Mouse (Mus musculus) intestine, embryonic 14.5 days (tissue): Measurements from ENCODE around the gene Rab6a. TPM values are rescaled to one million over a fixed set of nuclear protein-coding genes. Genes with fewer than 3 reads are reported as not detected.
"Not testable (repeated sequence)": the region's sequence is repeated elsewhere in the genome, so short reads cannot be mapped to it uniquely, and the experiment has no call there.

ENCODE experiments used
- ATAC-seq: fragments of 200-750 bp; cut with Nextera tagmentation; replicated peaks from 2 replicates; pipeline ENCODE4 v1.8.0; 2017; ENCODE audit warnings: low read depth, moderate number of reproducible peaks, moderate TSS enrichment, moderate library complexity; ENCODE audit not compliant: low FRiP score, low TSS enrichment
- DNase-seq: peaks from one replicate; pipeline ENCODE4 v3.0.0-alpha.2; 2018; ENCODE audit warnings: low spot score
- H3K27ac ChIP-seq: fragments of 300-500 bp; sonication (generic); 2 replicates; pipeline ENCODE4 v1.5.1; 2014; ENCODE audit warnings: low read depth, mild to moderate bottlenecking, control low read depth
- H3K27me3 ChIP-seq: fragments of 300-500 bp; sonication (generic); replicated peaks from 2 replicates; pipeline ENCODE4 v1.6.1; 2014; ENCODE audit warnings: low read length, control low read depth; ENCODE audit not compliant: control insufficient read depth, insufficient read depth
- H3K36me3 ChIP-seq: fragments of 300-500 bp; sonication (generic); 2 replicates; pipeline ENCODE4 v1.6.1; 2014; ENCODE audit warnings: low read length, control low read depth; ENCODE audit not compliant: control insufficient read depth, insufficient read depth
- H3K4me1 ChIP-seq: fragments of 300-500 bp; sonication (generic); replicated peaks from 2 replicates; pipeline ENCODE4 v1.6.1; 2014; ENCODE audit warnings: low read length, control low read depth, mixed read lengths; ENCODE audit not compliant: control insufficient read depth, insufficient read depth
- H3K4me2 ChIP-seq: fragments of 300-500 bp; sonication (generic); 2 replicates; pipeline ENCODE4 v1.6.1; 2014; ENCODE audit warnings: low read length
- H3K4me3 ChIP-seq: fragments of 300-500 bp; sonication (generic); 2 replicates; pipeline ENCODE4 v1.5.1; 2014; ENCODE audit warnings: low read depth, low read length, control low read depth, mixed read lengths
- H3K9ac ChIP-seq: fragments of 300-500 bp; sonication (generic); 2 replicates; pipeline ENCODE4 v1.6.1; 2014; ENCODE audit warnings: mild to moderate bottlenecking, low read length
- H3K9me3 ChIP-seq: fragments of 300-500 bp; sonication (generic); 2 replicates; pipeline ENCODE4 v1.6.1; 2016; ENCODE audit warnings: low read length, control low read depth; ENCODE audit not compliant: control insufficient read depth
- WGBS: fragments of 180-500 bp; shearing (Covaris S2); extraction: QIAGEN DNeasy Blood & Tissue Kit; methylation state at CpG from one replicate; pipeline ENCODE4 v1.1.7; 2014; 5-methylcytosine and 5-hydroxymethylcytosine counted together
- polyA plus RNA-seq: library from polyadenylated mRNA; unstranded; fragments of >200 nt; fragmentation: Nextera tagmentation; extraction: Ambion mirVana; gene quantifications from 2 replicates; pipeline ENCODE4 v1.2.1, GENCODE M21; 2014

The Rab6a gene
- 118 and 121 TPM in 2 replicates for polyA plus RNA-seq

GRCm38 (mm10) chr7:100607214-100608129 lies at the start of gene Rab6a:
Rab6a (plus strand) TSS chr7:100607410.
- Histone ChIP-seq H3K4me2 (peak within 1 kb of the TSS; percentile 91), H3K36me3 (no peaks in the 10 kb centered on the region), H3K9ac (peak within 1 kb of the TSS; percentile 99), H3K27ac (peak within 1 kb of the TSS; percentile 99), H3K9me3 (no peaks in the 10 kb centered on the region), H3K27me3 (no peaks in the 10 kb centered on the region), H3K4me3 (peak within 1 kb of the TSS; percentile 100), H3K4me1 (peaks cover 18% of the 10 kb centered on the region)
- under 1% methylated on average over 97 of the region's 105 CpGs for WGBS
- peak; percentile 96 for DNase-seq
- ATAC-seq, result peak; percentile 96

GRCm38 (mm10) chr7:100559331-100559730 lies 47.9 kb upstream of the Rab6a start:
- no peak for DNase-seq
- Histone ChIP-seq H3K27me3 (no peaks in the 10 kb centered on the region), H3K36me3 (no peaks in the 10 kb centered on the region; the same call in 1 of the 2 replicates), H3K4me3 (no peak overlapping the region), H3K9me3 (no peaks in the 10 kb centered on the region), H3K4me1 (peaks cover 5% of the 10 kb centered on the region; the same call in 1 of the 2 replicates), H3K9ac (no peak overlapping the region), H3K4me2 (no peak overlapping the region), H3K27ac (no peak overlapping the region)
- WGBS, result 75% methylated on average over 4 of the region's 4 CpGs
- no peak for ATAC-seq

GRCm38 (mm10) chr7:100561861-100562587 lies 45.2 kb upstream of the Rab6a start:
- Histone ChIP-seq H3K4me1 (no peaks in the 10 kb centered on the region), H3K27ac (no peak overlapping the region), H3K4me2 (no peak overlapping the region), H3K9me3 (no peaks in the 10 kb centered on the region), H3K27me3 (no peaks in the 10 kb centered on the region), H3K9ac (no peak overlapping the region), H3K36me3 (peaks cover 9% of the 10 kb centered on the region), H3K4me3 (no peak overlapping the region)
- WGBS, result 76% methylated on average over 11 of the region's 11 CpGs
- DNase-seq, result no peak
- no peak for ATAC-seq

- H3K4me1 ChIP-seq, H3K27me3 ChIP-seq, H3K27ac ChIP-seq, ATAC-seq, H3K4me2 ChIP-seq, H3K4me3 ChIP-seq, H3K9ac ChIP-seq, H3K9me3 ChIP-seq: not testable (repeated sequence)
- peaks cover 16% of the 10 kb centered on the region for H3K36me3 ChIP-seq
- DNase-seq, result peak; percentile 49
- 74% methylated on average over 5 of the region's 5 CpGs for WGBS
Observed at GRCm38 (mm10) chr7:100567238-100567637, 40.0 kb upstream of the Rab6a start.

GRCm38 (mm10) chr7:100569907-100570306 lies 37.3 kb upstream of the Rab6a start:
- Histone ChIP-seq H3K4me2 (no peak overlapping the region), H3K27me3 (no peaks in the 10 kb centered on the region), H3K36me3 (peaks cover 19% of the 10 kb centered on the region), H3K27ac (no peak overlapping the region), H3K9ac (no peak overlapping the region), H3K4me1 (no peaks in the 10 kb centered on the region), H3K4me3 (no peak overlapping the region), H3K9me3 (no peaks in the 10 kb centered on the region)
- ATAC-seq (no peak), DNase-seq (no peak)

- DNase-seq (no peak), ATAC-seq (no peak)
- peaks cover 16% of the 10 kb centered on the region for H3K36me3 ChIP-seq
- no peaks in the 10 kb centered on the region for H3K9me3 ChIP-seq
- H3K9ac ChIP-seq, result no peak overlapping the region
- WGBS, result 82% methylated on average over 3 of the region's 3 CpGs
- H3K4me3 ChIP-seq, result no peak overlapping the region
- H3K27me3 ChIP-seq, result no peaks in the 10 kb centered on the region
- H3K4me2 ChIP-seq, result no peak overlapping the region
- H3K27ac ChIP-seq, result no peak overlapping the region
- no peaks in the 10 kb centered on the region for H3K4me1 ChIP-seq
Observed at GRCm38 (mm10) chr7:100570930-100571715, 36.1 kb upstream of the Rab6a start.

- no peak overlapping the region for H3K4me3 ChIP-seq
- no peaks in the 10 kb centered on the region for H3K4me1 ChIP-seq
- H3K27me3 ChIP-seq, result no peaks in the 10 kb centered on the region
- DNase-seq (no peak), ATAC-seq (no peak)
- no peak overlapping the region for H3K27ac ChIP-seq
- H3K4me2 ChIP-seq, result no peak overlapping the region
- no peak overlapping the region for H3K9ac ChIP-seq
- peaks cover 16% of the 10 kb centered on the region for H3K36me3 ChIP-seq
- 82% methylated on average over 4 of the region's 4 CpGs for WGBS
- H3K9me3 ChIP-seq, result no peaks in the 10 kb centered on the region
Observed at GRCm38 (mm10) chr7:100572061-100572460, 35.1 kb upstream of the Rab6a start.

GRCm38 (mm10) chr7:100572704-100573103 lies 34.5 kb upstream of the Rab6a start:
- Histone ChIP-seq H3K36me3 (peaks cover 16% of the 10 kb centered on the region), H3K27me3 (no peaks in the 10 kb centered on the region), H3K4me3 (no peak overlapping the region), H3K9me3 (no peaks in the 10 kb centered on the region), H3K4me2 (no peak overlapping the region), H3K9ac (no peak overlapping the region), H3K27ac (no peak overlapping the region), H3K4me1 (no peaks in the 10 kb centered on the region)
- WGBS, result 85% methylated on average over 4 of the region's 4 CpGs
- DNase-seq (no peak), ATAC-seq (no peak)
